Mouse (Mus musculus): ENCODE data around the gene Cmtm2b. TPM values are rescaled to one million over a fixed set of nuclear protein-coding genes. Genes with fewer than 3 reads are reported as not detected.
"Not testable (repeated sequence)": the region's sequence is repeated elsewhere in the genome, so short reads cannot be mapped to it uniquely, and the experiment has no call there.

Gene Cmtm2b
- total RNA-seq (2021): not detected in 2 replicates
- long read RNA-seq: 0 reads

- DNase-seq: not testable (repeated sequence)
Measured at GRCm38 (mm10) chr8:104321930-104322329, at the start of gene Cmtm2b. TSS of gene Cmtm2b (plus strand) at chr8:104322230.

DNA sequence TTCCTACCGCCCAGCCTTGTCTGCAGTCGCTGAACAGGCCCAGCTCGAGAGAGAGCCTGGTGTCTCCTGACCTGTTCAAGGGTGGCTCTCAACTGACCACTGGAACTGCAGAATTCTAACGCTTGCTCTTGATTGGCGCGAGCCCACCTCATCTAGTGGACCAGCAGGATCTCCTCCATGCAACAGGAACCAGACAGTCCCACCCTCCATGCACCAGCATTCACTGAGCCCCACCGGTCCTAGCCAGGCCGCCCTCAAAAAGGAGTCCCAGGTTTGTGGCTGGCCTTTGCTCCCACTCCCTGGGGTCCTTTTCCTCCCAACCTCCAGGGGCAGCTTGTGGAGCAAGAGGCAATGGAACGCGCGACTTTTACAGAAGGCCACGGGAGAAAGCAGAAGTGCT lies 28.9 kb upstream of the Cmtm2b start, which contains the start of gene Cmtm2a:
TSS of gene Cmtm2a (minus strand) at position 101 of the 400 bp plus-strand sequence.
- DNase-seq: not testable (repeated sequence)

- DNase-seq: no peak
Measured at GRCm38 (mm10) chr8:104294396-104294795, 27.6 kb upstream of the Cmtm2b start.

GRCm38 (mm10) chr8:104301577-104301976 lies 20.5 kb upstream of the Cmtm2b start:
- DNase-seq: not testable (repeated sequence)

- not testable (repeated sequence) for DNase-seq
Measured at GRCm38 (mm10) chr8:104302536-104302935, 19.5 kb upstream of the Cmtm2b start.

GRCm38 (mm10) chr8:104304962-104305361 lies 17.1 kb upstream of the Cmtm2b start:
- no peak for DNase-seq

DNA sequence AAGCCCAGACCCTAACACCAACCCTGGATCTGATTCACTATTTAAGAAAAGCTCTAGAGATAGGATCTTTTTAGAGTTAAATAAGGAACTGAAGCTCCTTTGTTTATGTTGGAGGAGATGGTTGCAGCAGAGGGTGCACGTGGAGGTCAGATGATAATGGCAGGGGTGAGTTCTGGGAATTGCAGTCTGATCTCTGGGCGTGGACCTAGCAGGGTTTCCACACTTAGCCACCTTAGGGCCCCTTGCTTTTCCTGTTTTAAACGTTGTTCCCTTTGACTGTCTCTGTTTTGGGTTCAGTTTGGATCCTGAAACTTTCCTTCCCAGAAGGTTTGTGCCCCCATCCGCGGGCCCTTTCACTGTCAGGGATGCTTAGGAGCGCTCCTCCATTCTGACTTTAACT lies 13.7 kb upstream of the Cmtm2b start:
- DNase-seq: not testable (repeated sequence)

DNA sequence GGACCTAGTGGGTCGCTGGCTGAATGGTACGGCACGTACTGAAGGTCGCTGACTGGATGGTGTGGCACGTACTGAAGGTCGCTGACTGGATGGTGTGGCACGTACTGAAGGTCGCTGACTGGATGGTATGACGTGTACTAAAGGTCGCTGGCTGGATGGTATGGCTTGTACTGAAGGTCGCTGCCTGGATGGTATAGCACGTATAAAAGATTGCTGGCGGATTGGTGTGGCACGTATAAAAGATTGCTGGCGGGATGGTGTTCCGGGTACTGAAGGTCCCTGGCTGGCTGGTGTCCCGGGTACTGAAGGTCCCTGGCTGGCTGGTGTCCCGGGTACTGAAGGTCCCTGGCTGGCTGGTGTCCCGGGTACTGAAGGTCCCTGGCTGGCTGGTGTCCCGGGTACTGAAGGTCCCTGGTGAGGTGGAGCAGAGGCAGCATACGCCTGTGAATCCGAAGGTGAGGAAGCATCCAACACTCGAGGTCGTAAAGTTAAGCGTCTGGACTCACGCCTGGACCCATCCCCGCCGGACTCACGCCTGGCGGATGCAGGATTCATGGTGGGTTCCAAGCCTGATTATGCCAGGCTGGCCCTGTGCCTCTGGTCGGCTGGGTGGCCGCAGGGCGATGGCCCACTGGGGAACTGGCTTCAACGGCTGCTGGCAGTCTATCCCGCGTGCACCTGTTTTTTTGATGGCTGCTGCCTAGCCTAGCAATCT lies 12.4 kb upstream of the Cmtm2b start, which contains the start of the genes Gm45711 and Cmtm1:
TSS of gene Gm45711 (minus strand) at position 641 of the 715 bp plus-strand sequence.
TSS of gene Cmtm1 (minus strand) at position 705 of the 715 bp plus-strand sequence.
- DNase-seq: peak; percentile 56

GRCm38 (mm10) chr8:104312023-104312422 lies 10.0 kb upstream of the Cmtm2b start:
- DNase-seq: not testable (repeated sequence)

DNA sequence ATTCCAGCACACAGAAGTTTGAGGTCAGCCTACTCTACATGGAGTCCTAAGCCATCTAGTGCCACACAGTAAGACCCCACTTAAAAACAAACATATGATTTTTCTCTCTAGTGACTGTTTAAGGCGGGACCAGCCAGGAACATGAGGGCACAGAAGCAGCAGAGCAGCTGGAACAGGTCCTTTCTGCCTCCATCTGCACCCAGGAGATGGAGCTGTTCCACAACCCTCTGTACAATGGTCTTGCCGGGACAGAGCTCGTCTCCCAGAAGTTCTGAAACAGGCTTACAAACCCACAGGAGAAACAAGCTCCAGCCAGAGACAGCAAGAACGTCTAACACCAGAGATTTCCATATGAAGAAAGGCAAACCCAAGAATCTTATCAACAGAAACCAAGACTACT lies 8.7 kb upstream of the Cmtm2b start:
- DNase-seq: no peak

GRCm38 (mm10) chr8:104321267-104321666 lies 763 bp upstream of the Cmtm2b start, which contains the start of gene Gm11020:
TSS of gene Gm11020 (plus strand) at chr8:104321567.
- DNase-seq: not testable (repeated sequence)

GRCm38 (mm10) chr8:104332665-104333631 lies 10.9 kb downstream of the Cmtm2b start:
- DNase-seq: no peak

GRCm38 (mm10) chr8:104333786-104334185 lies 11.8 kb downstream of the Cmtm2b start:
- no peak for DNase-seq

GRCm38 (mm10) chr8:104334196-104334595 lies 12.2 kb downstream of the Cmtm2b start:
- DNase-seq: no peak

DNA sequence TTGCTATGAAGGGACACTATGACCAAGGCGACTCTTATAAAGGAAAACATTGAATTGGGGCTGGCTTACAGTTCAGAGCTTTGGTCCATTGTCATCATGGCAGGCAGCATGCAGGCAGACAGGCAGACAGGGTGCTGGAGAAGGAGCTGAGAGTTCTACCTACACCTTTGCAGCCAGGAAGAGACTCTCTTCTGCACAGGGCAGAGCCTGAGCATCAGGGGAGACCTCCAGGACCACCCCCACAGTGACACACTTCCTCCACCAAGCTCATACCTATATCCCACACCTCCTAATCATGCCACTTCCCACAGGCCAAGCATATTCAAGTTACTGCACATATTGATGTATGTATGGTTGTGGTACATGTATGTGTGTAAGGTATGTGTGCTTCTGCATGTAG lies 14.8 kb downstream of the Cmtm2b start:
- no peak for DNase-seq

GRCm38 (mm10) chr8:104337890-104338289 lies 15.9 kb downstream of the Cmtm2b start:
- no peak for DNase-seq

DNA sequence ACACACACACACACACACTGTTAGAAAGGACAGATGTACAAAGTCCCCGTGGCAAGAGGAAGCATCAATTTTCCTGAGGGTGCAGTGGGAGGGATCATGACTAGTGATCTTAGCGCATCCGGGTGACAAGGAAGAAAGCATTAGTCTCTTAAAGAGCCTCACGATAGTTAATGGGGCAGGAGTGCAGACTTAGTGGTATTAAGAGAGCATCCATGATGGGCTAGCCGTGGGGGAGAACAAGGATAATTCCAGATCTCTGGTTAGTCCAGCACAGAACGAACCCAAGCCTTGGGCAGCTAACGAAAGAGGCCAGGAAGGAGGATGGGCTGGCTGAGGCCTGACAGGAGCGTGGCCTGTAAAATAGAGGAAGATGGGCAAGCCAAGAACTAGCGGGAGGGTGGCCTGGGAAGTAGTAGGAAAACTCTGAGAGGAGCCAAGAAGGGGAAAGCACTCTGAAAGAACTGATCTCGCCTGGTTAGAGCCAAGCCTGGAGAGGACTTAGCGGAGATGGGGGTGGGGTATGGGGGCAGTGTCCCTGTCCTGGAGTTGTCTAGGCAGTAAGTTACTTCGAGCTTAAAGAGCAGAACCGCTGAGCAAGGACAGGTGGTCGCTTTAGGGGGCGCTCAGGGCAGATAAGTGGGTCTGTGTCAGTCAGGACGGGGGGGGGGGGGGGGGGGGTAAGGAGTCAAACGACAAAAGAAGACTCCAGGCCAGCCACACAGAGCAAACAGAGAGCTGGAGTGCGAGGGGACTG lies 17.4 kb downstream of the Cmtm2b start, which contains the start of gene Cmtm3:
TSS of gene Cmtm3 (plus strand) at position 182 of the 754 bp plus-strand sequence.
- DNase-seq: no peak

- DNase-seq: no peak
Measured at GRCm38 (mm10) chr8:104339983-104340232, 17.9 kb downstream of the Cmtm2b start.

GRCm38 (mm10) chr8:104340233-104341105 lies 18.4 kb downstream of the Cmtm2b start:
- peak; percentile 83 for DNase-seq

GRCm38 (mm10) chr8:104341106-104341561 lies 19.1 kb downstream of the Cmtm2b start:
- peak; percentile 81 for DNase-seq

GRCm38 (mm10) chr8:104341678-104342077 lies 19.6 kb downstream of the Cmtm2b start:
- DNase-seq: no peak

All from adrenal gland, postnatal 25 days (tissue).